Mouse (Mus musculus): ENCODE data around the gene Uspl1. TPM values are rescaled to one million over a fixed set of nuclear protein-coding genes. Genes with fewer than 3 reads are reported as not detected.

Gene Uspl1
- polyA plus RNA-seq, 1 experiment from 2014 or later = 57.5 TPM

GRCm38 (mm10) chr5:149211041-149211440 is 26.9 kb downstream of the Uspl1 start:
- no peaks in the 10 kb centered on the region for H3K4me1 ChIP-seq (ENCODE audit: control insufficient read depth, insufficient read depth, low read length)
- H3K9me3 ChIP-seq (replicated peaks; ENCODE audit: control insufficient read depth, low read length) = no peaks in the 10 kb centered on the region
- H3K27me3 ChIP-seq (replicated peaks; ENCODE audit: control insufficient read depth, insufficient read depth, low read length) = no peaks in the 10 kb centered on the region
- ATAC-seq (no peak), DNase-seq (ENCODE audit: low spot score) (no peak)
- no peak overlapping the region for H3K27ac ChIP-seq (ENCODE audit: low read depth, low read length)
- H3K36me3 ChIP-seq (ENCODE audit: control insufficient read depth, insufficient read depth, low read length) = peaks cover 84% of the 10 kb centered on the region
- 73% methylated on average over 4 of the region's 4 CpGs for WGBS
- no peak overlapping the region for H3K9ac ChIP-seq (ENCODE audit: low read length)
- H3K4me2 ChIP-seq (ENCODE audit: low read length) = no peak overlapping the region
- H3K4me3 ChIP-seq (ENCODE audit: low read depth, low read length) = no peak overlapping the region

GRCm38 (mm10) chr5:149212806-149213205 is 28.7 kb downstream of the Uspl1 start:
- Histone ChIP-seq H3K27ac (ENCODE audit: low read depth, low read length) (no peak overlapping the region), H3K9me3 (replicated peaks; ENCODE audit: control insufficient read depth, low read length) (no peaks in the 10 kb centered on the region), H3K27me3 (replicated peaks; ENCODE audit: control insufficient read depth, insufficient read depth, low read length) (no peaks in the 10 kb centered on the region), H3K4me2 (ENCODE audit: low read length) (no peak overlapping the region), H3K4me3 (ENCODE audit: low read depth, low read length) (no peak overlapping the region), H3K4me1 (ENCODE audit: control insufficient read depth, insufficient read depth, low read length) (no peaks in the 10 kb centered on the region), H3K36me3 (ENCODE audit: control insufficient read depth, insufficient read depth, low read length) (peaks cover 89% of the 10 kb centered on the region), H3K9ac (ENCODE audit: low read length) (no peak overlapping the region)
- DNase-seq (ENCODE audit: low spot score) (no peak), ATAC-seq (no peak)
- WGBS = 85% methylated on average over 4 of the region's 4 CpGs

DNA sequence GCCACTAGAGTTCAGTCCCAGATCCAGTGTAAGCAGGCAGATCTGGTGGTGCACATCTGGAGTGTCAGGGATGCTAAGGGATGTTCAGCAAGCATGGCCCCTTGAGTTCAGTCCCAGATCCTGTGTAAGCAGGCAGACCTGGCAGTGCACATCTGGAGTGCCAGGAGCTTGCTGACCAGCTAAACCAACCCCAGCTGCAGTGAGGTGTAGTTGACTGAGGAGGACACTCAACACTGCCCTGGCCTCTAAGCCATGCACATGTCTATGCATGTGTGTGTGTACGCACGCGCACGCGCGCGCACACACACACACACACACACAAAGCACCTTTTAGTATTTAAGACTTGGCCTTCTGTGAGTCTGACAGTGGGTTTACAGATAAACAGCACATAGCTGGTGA is 31.4 kb downstream of the Uspl1 start:
- Histone ChIP-seq H3K4me3 (ENCODE audit: low read depth, low read length) (no peak overlapping the region), H3K4me1 (ENCODE audit: control insufficient read depth, insufficient read depth, low read length) (no peaks in the 10 kb centered on the region), H3K27ac (ENCODE audit: low read depth, low read length) (no peak overlapping the region), H3K9me3 (replicated peaks; ENCODE audit: control insufficient read depth, low read length) (no peaks in the 10 kb centered on the region), H3K4me2 (ENCODE audit: low read length) (no peak overlapping the region), H3K9ac (ENCODE audit: low read length) (no peak overlapping the region), H3K27me3 (replicated peaks; ENCODE audit: control insufficient read depth, insufficient read depth, low read length) (no peaks in the 10 kb centered on the region), H3K36me3 (ENCODE audit: control insufficient read depth, insufficient read depth, low read length) (peaks cover 71% of the 10 kb centered on the region)
- DNase-seq (ENCODE audit: low spot score) (no peak), ATAC-seq (no peak)
- over 99% methylated on average over 7 of the region's 7 CpGs for WGBS

DNA sequence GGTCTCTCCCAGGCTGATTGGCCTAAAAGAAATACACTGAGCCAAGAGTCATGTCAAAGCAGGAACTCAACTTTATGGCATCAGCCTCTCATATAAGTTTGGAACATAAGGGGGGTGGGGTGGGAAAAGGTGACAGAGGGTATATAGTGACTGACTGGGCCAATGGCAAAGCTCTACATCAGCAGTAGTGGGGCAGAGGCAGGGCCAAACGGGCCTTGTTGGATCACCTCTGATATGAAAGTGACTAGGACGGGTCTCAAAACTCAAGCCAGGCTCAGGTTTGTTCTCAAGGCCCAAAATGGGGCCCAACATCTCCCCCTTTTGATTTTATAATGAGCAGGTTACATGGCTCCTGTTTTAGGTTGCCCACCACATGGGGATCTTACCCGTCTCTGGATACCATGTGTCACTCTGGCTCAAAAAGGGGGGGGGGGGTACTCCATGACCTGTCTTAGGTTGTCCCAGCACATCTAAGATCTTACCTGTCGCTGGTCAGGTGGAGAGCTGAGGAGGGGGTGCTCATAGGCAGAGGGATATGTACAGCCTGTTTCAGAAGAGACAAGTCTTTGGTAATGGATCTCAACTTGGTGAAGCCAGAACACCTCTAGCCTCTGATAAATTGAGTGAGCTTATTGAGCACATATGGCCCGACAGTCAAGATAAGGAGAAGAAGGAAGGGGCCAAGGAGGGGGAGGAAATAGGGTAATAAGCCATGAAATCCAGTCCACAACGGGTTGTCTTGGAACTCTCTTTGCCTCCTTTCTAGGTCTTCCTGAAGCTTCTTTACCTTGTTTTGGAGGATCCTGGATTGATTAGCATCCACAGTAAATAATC is 33.6 kb downstream of the Uspl1 start:
- 89% methylated on average over 6 of the region's 6 CpGs for WGBS
- H3K27ac ChIP-seq (ENCODE audit: low read depth, low read length) = no peak overlapping the region
- peaks cover 51% of the 10 kb centered on the region for H3K36me3 ChIP-seq (ENCODE audit: control insufficient read depth, insufficient read depth, low read length)
- DNase-seq (ENCODE audit: low spot score) (no peak), ATAC-seq (peak; percentile 37; the same call in 1 of the 2 replicates)
- no peak overlapping the region for H3K9ac ChIP-seq (ENCODE audit: low read length)
- no peaks in the 10 kb centered on the region for H3K9me3 ChIP-seq (replicated peaks; ENCODE audit: control insufficient read depth, low read length)
- H3K4me2 ChIP-seq (ENCODE audit: low read length) = no peak overlapping the region
- no peaks in the 10 kb centered on the region for H3K27me3 ChIP-seq (replicated peaks; ENCODE audit: control insufficient read depth, insufficient read depth, low read length)
- H3K4me3 ChIP-seq (ENCODE audit: low read depth, low read length) = no peak overlapping the region
- no peaks in the 10 kb centered on the region for H3K4me1 ChIP-seq (ENCODE audit: control insufficient read depth, insufficient read depth, low read length)

- no peaks in the 10 kb centered on the region for H3K27me3 ChIP-seq (replicated peaks; ENCODE audit: control insufficient read depth, insufficient read depth, low read length)
- no peak overlapping the region for H3K27ac ChIP-seq (ENCODE audit: low read depth, low read length)
- H3K4me1 ChIP-seq (ENCODE audit: control insufficient read depth, insufficient read depth, low read length) = peaks cover 6% of the 10 kb centered on the region
- H3K9ac ChIP-seq (ENCODE audit: low read length) = no peak overlapping the region
- DNase-seq (ENCODE audit: low spot score) = no peak
- WGBS = 83% methylated on average over 3 of the region's 3 CpGs
- peaks cover 33% of the 10 kb centered on the region for H3K36me3 ChIP-seq (ENCODE audit: control insufficient read depth, insufficient read depth, low read length)
- no peak overlapping the region for H3K4me3 ChIP-seq (ENCODE audit: low read depth, low read length)
- no peaks in the 10 kb centered on the region for H3K9me3 ChIP-seq (replicated peaks; ENCODE audit: control insufficient read depth, low read length)
- ATAC-seq = no peak
- no peak overlapping the region for H3K4me2 ChIP-seq (ENCODE audit: low read length)
These were observed 35.3 kb downstream of the Uspl1 start for GRCm38 (mm10) chr5:149219493-149219892.

- peaks cover 8% of the 10 kb centered on the region for H3K4me1 ChIP-seq (ENCODE audit: control insufficient read depth, insufficient read depth, low read length)
- peaks cover 15% of the 10 kb centered on the region for H3K36me3 ChIP-seq (ENCODE audit: control insufficient read depth, insufficient read depth, low read length)
- ATAC-seq (no peak), DNase-seq (ENCODE audit: low spot score) (no peak)
- no peak overlapping the region for H3K4me3 ChIP-seq (ENCODE audit: low read depth, low read length)
- whole genome bisulfite sequencing = 90% methylated on average over 4 of the region's 4 CpGs
- no peak overlapping the region for H3K27ac ChIP-seq (ENCODE audit: low read depth, low read length)
- H3K27me3 ChIP-seq (replicated peaks; ENCODE audit: control insufficient read depth, insufficient read depth, low read length) = no peaks in the 10 kb centered on the region
- no peak overlapping the region for H3K4me2 ChIP-seq (ENCODE audit: low read length)
- no peak overlapping the region for H3K9ac ChIP-seq (ENCODE audit: low read length)
- no peaks in the 10 kb centered on the region for H3K9me3 ChIP-seq (replicated peaks; ENCODE audit: control insufficient read depth, low read length)
These were observed 37.2 kb downstream of the Uspl1 start for GRCm38 (mm10) chr5:149221355-149221754.

- Histone ChIP-seq H3K4me1 (ENCODE audit: control insufficient read depth, insufficient read depth, low read length) (peaks cover 8% of the 10 kb centered on the region), H3K4me2 (ENCODE audit: low read length) (no peak overlapping the region), H3K4me3 (ENCODE audit: low read depth, low read length) (no peak overlapping the region), H3K36me3 (ENCODE audit: control insufficient read depth, insufficient read depth, low read length) (no peaks in the 10 kb centered on the region), H3K9ac (ENCODE audit: low read length) (0 out of 2 replicates have a peak overlapping the region, but pooled peaks have one; percentile 35), H3K27ac (ENCODE audit: low read depth, low read length) (no peak overlapping the region), H3K27me3 (replicated peaks; ENCODE audit: control insufficient read depth, insufficient read depth, low read length) (no peaks in the 10 kb centered on the region), H3K9me3 (replicated peaks; ENCODE audit: control insufficient read depth, low read length) (no peaks in the 10 kb centered on the region)
- WGBS = 10% methylated on average over 7 of the region's 7 CpGs
- no peak for ATAC-seq
- DNase-seq (ENCODE audit: low spot score) = peak; percentile 38
These were observed 40.5 kb downstream of the Uspl1 start for GRCm38 (mm10) chr5:149224666-149225065.

GRCm38 (mm10) chr5:149228700-149229618 is 44.8 kb downstream of the Uspl1 start:
- DNase-seq (ENCODE audit: low spot score) = peak; percentile 97
- Histone ChIP-seq H3K9me3 (replicated peaks; ENCODE audit: control insufficient read depth, low read length) (no peaks in the 10 kb centered on the region; the same call in 1 of the 2 replicates), H3K27ac (ENCODE audit: low read depth, low read length) (peak overlapping the region; percentile 89), H3K4me3 (ENCODE audit: low read depth, low read length) (peak overlapping the region; percentile 40), H3K9ac (ENCODE audit: low read length) (peak overlapping the region; percentile 63), H3K4me1 (ENCODE audit: control insufficient read depth, insufficient read depth, low read length) (peaks cover 7% of the 10 kb centered on the region), H3K36me3 (ENCODE audit: control insufficient read depth, insufficient read depth, low read length) (no peaks in the 10 kb centered on the region), H3K27me3 (replicated peaks; ENCODE audit: control insufficient read depth, insufficient read depth, low read length) (no peaks in the 10 kb centered on the region), H3K4me2 (ENCODE audit: low read length) (peak overlapping the region; percentile 46)
- ATAC-seq = peak; percentile 99
- 2% methylated on average over 55 of the region's 55 CpGs for WGBS
